Mouse (Mus musculus) megakaryocyte progenitor cell, adult 5-6 weeks (primary cell): Measurements from ENCODE around the gene Sult4a1. TPM values are rescaled to one million over a fixed set of nuclear protein-coding genes. Genes with fewer than 3 reads are reported as not detected.
"Not testable (repeated sequence)": the region's sequence is repeated elsewhere in the genome, so short reads cannot be mapped to it uniquely, and the experiment has no call there.

Experiments used
- ATAC-seq: replicated peaks from 2 replicates; pipeline ENCODE4 v1.8.0; 2016; ENCODE audit warnings: mild to moderate bottlenecking, moderate TSS enrichment, inconsistent platforms; ENCODE audit not compliant: poor library complexity
- total RNA-seq, 2 experiments: library from RNA; stranded (forward) in 1 of 2; stranded (reverse) in 1 of 2; fragments of 157-497, 149-512 nt in 1 of 2; fragments of 200-1000 nt in 1 of 2; gene quantifications; 2 replicates each; pipeline versions ENCODE4 v1.2.3 to v1.2.4; 2015 to 2017

Sult4a1 gene
- total RNA-seq, 2 experiments from 2014 or later: not detected

DNA sequence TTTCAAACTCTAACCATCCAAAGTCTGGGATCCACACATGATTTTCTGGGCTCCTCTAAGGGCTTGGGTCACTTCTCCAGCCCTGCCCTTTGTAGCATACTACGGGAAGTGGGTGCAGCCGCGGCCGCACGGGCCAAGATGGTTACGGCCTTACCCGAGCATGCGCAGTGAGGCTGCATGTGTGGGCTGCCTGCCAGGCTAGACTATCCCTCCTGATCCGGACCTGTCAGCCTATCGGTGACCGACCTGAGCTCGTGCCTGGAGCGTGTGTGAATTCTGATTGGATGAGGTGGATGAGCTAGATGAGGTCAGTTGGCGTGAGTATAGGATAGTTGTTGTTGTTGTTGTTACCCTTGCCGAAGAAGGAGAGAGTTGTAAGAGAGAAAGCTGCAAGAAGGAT, 8.0 kb downstream of the Sult4a1 start:
- not testable (repeated sequence) for ATAC-seq

DNA sequence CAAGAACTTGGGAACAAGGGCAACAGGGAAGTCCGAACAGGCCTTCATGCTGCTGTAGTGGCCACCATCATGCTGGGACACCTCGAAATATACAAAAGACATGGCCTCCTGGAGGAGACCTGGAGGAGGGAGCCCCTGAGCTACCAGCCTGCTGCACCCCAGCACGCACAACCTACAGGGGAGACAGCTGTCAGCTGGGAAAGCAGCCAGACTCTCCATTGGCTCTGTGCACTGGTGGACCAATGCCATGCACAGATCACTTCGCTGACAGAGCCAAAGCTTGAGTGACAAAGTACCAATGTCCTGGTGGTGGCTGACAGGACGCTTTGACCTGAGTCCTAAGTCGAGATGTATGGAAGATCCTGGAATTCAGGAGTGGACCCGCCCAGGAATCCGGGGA, 9.5 kb downstream of the Sult4a1 start:
- ATAC-seq: no peak

DNA sequence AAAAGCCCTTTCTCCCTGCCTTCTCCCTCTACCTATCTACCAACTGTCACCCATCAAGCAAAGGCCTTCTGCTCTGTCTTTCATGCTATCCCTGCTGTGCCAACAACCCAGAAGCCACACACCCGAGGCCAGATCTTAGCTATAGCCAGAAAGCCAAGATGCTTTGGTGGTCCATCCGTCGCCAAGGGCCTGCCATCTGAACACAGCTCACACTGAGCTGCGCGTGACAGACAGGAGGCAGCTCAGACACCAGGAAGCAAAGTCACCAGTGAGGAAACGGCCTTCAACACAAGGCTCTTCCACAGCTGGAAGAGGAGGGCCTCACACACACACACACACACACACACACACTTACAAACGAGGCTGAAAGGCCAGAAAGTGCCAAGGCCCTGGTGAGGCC, 10.6 kb downstream of the Sult4a1 start:
- no peak for ATAC-seq

- ATAC-seq: no peak
These were observed 18.8 kb downstream of the Sult4a1 start for GRCm38 (mm10) chr15:84086775-84087174.

DNA sequence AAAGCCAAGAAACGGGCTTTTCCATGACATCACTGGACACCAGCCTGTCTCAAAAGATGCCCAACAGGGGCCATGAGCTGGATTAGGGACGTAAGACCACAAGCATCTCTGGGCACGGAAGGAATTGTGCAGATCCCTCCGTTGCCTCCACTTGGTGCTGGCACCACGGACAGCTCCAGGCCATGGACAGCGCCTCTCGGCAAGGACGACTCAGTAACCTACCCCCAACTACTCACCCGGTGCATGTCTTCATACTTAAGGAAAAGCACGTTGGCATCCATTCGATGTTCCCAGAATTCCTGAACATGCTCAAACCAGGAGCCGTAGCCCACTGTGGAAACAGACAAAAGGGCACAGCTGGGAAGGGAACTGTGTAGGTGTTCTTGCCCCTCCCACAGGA, 19.2 kb downstream of the Sult4a1 start:
- ATAC-seq: no peak

DNA sequence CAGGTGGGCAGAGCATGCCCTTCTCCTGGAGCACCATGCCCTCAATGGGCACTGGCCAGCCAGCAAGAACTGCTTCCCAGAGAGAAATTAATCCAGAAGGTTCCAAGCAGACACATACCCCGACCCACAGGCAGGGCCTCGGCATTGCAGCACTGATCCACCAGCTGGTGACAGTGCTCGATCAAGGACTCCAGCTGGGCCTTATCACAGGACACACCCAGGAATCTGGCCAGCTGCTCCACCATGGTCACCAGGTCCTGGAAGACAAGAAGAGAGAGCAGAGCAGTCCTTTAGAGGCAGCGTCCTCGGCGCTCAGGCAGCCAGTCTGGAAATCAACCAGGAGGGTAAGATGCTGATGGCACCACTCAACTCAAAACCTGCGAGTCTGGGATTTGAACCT, 25.5 kb downstream of the Sult4a1 start:
- no peak for ATAC-seq

DNA sequence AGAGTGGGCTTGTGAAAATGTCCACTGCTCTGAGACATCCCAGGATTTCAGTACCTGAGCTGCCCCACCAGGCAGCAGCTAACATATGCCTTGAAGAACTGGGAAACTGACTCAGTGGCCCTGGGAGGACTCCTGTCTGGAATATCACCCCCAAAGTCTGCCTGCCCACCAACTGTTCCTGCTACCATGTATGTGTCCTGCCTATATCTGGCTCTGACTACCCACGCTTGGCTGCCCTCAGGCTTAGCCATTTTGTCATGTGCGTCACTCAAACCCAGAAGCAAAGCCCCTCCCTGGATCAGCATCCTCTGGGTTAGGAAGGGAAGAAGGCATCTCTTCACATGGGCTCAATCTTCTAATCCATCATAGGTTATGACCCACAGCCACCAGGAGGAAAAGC, 26.0 kb downstream of the Sult4a1 start:
- no peak for ATAC-seq

DNA sequence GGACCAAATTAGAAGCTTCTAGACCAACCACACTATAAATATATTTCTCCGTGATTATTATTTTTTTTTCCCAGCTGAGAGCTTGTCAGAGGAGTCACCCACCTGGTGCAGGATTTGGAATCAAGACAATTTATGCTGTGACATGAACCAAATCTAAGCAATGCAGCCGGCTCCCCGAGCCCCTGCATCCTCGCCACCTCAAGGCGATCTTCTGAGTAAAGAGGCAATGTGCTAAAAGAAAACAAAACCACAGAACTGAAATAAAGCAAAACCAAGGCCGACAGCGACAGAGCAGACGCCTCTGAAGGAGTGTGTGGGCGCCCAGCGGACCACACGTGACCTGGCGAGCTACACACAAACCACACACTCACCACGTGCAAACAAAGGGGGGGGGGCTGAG, 26.9 kb downstream of the Sult4a1 start:
- no peak for ATAC-seq

DNA sequence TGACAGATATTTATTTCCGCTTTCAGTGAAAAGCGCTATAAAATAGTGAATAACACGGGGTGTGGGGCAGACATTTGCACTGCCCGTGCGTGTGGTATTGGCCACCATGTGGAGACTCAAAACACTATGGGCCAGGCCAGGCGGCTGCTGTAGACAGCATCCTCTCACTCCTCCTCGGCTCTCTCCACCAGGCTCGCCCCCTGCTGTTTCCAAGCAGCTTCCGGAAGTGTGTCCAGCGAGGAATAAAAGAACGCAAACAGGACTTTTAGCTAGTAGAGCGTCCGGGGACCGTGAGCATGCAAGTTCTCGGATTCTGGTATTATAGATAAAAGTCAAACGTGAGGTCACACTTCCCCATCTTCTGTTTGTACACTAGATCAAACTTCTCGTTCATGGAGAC, 28.4 kb downstream of the Sult4a1 start:
- no peak for ATAC-seq

GRCm38 (mm10) chr15:84074705-84075185, 30.8 kb downstream of the Sult4a1 start:
- 0 out of 2 replicates have a peak, but pooled peaks have one; percentile 6 for ATAC-seq

GRCm38 (mm10) chr15:84073911-84074704, 31.4 kb downstream of the Sult4a1 start:
- ATAC-seq: peak; percentile 76

GRCm38 (mm10) chr15:84073058-84073457, 32.5 kb downstream of the Sult4a1 start:
- ATAC-seq: no peak

- ATAC-seq: peak; percentile 79
These were observed 33.3 kb downstream of the Sult4a1 start for GRCm38 (mm10) chr15:84072226-84072625.

DNA sequence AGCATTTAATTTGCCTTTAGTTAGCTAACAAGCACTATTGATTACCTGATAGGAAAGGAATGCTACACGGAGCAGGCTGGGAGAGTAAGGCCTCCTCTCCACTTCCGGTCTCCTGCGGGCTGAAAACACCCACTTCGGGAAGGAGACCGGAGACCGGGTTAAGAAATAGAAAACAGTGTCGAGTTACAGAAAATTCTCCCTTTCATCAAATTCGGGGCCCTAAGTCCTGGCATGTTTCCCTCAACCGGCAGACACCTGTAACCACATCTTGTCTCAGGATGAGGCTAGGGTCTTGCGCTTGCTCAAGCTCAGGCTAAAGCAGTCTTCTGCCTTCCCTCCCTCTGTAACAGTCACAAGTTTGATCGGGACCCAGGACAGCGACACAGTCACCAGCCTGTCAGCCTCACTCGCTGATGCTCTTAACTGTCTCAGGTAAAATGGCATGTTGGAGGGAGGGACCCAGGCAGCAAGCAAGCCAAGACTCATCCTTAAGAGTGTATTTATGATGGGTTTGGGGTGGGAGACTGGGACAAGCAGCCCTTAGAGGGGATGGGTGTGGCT, 35.4 kb downstream of the Sult4a1 start:
- ATAC-seq: no peak

GRCm38 (mm10) chr15:84069455-84070050, 36.0 kb downstream of the Sult4a1 start:
- no peak for ATAC-seq

DNA sequence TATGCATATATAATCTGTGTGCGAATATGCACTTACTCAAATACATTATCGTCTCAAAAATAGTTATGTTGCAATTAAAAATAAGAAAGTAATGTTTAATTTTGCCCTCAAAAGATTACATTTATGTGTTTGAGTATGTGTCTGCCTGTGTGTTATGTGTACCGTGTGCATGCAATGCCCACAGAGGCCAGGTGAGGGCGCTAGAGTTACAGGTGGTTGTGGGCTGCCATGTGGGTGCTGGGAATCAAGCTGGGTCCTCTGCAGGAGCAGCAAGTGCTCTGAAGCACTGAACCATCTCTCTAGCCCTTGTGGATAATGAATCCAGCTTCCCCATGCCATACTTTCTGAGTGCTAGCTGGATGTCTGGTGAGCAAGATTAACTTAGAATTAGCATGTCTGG, 39.9 kb downstream of the Sult4a1 start:
- no peak for ATAC-seq

GRCm38 (mm10) chr15:84065140-84065539, 40.4 kb downstream of the Sult4a1 start, which contains the start of gene Efcab6:
Efcab6 (minus strand) TSS chr15:84065379.
- ATAC-seq: no peak

- ATAC-seq: no peak
These were observed 46.7 kb downstream of the Sult4a1 start for GRCm38 (mm10) chr15:84058841-84059240.

GRCm38 (mm10) chr15:84056083-84056482, 49.5 kb downstream of the Sult4a1 start:
- ATAC-seq: no peak

DNA sequence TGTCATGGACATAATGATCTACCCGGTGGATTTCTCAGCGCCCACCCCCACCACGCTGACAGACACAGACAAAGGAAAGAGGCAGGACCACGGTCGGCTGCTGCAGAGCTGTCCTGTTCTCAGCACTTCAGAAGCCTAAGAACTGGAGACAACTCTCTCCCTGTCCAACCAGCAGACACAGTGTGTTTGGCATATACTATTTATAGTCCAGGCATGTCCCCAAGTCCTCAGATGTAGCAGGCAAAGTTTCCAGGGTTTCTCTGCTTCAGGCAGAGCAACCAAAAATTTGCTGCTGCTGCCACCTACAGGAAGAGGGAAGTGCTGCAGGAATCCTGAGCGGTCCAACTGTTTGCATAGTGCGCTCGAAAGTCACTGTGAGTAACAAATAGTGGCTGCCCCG, 51.7 kb downstream of the Sult4a1 start:
- peak; percentile 64 for ATAC-seq

DNA sequence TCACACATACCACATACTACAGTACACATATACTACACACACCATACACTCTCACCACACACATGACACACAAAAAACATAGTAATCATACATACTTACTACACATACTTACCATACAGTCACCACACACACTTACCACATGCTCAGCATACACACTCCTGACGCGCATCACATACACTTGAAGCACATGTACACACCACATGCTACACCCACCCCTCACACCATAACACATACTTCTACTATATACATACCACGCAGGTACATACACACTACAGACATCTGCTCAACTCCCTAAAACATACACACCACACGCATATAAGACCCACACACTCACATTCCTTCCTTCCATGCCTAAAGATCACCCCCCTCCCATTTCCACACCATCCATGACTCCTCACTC, 52.3 kb downstream of the Sult4a1 start:
- ATAC-seq: no peak

DNA sequence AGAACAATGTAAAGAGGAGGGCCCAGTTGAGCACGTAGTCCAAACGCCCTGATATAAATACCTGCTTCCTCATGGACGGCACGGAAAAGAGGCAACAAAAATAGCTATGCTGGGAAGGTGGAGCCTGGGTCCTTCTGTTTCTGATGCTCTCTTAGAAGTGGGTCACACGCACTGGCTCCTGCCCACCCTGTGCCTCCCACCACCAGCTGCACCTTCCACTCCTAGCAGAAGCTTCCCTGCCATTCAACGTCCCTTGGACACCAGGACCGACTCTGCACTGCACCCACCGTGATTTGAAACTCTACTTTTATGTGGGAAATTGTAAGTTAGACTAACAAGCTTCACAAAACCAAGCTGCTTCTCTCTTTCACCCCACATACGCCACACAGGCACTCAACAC, 53.2 kb downstream of the Sult4a1 start:
- ATAC-seq: no peak
